Mouse (Mus musculus) heart, embryonic 16.5 days (tissue): ENCODE measurements around the gene Gli2. TPM values are rescaled to one million over a fixed set of nuclear protein-coding genes. Genes with fewer than 3 reads are reported as not detected.

Experiments used
- ATAC-seq: fragments of 200-750 bp; cut with Nextera tagmentation; replicated peaks from 2 replicates; pipeline ENCODE4 v1.8.0; 2017; ENCODE audit warnings: moderate number of reproducible peaks; ENCODE audit not compliant: insufficient read depth, low FRiP score; ENCODE audit errors: extremely low read depth
- H3K27ac ChIP-seq: fragments of 300-500 bp; sonication (generic); 2 replicates; pipeline ENCODE4 v1.5.1; 2014; ENCODE audit warnings: mild to moderate bottlenecking, low read length, control low read depth, moderate library complexity
- H3K27me3 ChIP-seq: fragments of 300-500 bp; sonication (generic); 2 replicates; pipeline ENCODE4 v1.6.1; 2014; ENCODE audit warnings: low read length, mixed read lengths; ENCODE audit not compliant: control insufficient read depth, insufficient read depth
- H3K36me3 ChIP-seq: fragments of 300-500 bp; sonication (generic); 2 replicates; pipeline ENCODE4 v1.6.1; 2014; ENCODE audit not compliant: control insufficient read depth, insufficient read depth
- H3K4me1 ChIP-seq: fragments of 300-500 bp; sonication (generic); 2 replicates; pipeline ENCODE4 v1.6.1; 2014; ENCODE audit warnings: low read length, mixed read lengths; ENCODE audit not compliant: control insufficient read depth, insufficient read depth
- H3K4me2 ChIP-seq: fragments of 300-500 bp; sonication (generic); 2 replicates; pipeline ENCODE4 v1.6.1; 2014; ENCODE audit warnings: low read depth, mild to moderate bottlenecking, control low read depth, low read length
- H3K4me3 ChIP-seq: fragments of 300-500 bp; sonication (generic); 2 replicates; pipeline ENCODE4 v1.5.1; 2014; ENCODE audit warnings: mild to moderate bottlenecking, control low read depth, low read length
- H3K9ac ChIP-seq: fragments of 300-500 bp; sonication (generic); 2 replicates; pipeline ENCODE4 v1.6.1; 2014; ENCODE audit warnings: low read length, control low read depth
- H3K9me3 ChIP-seq: fragments of 300-500 bp; sonication (generic); replicated peaks from 2 replicates; pipeline ENCODE4 v1.6.1; 2016; ENCODE audit warnings: low read length; ENCODE audit not compliant: control insufficient read depth
- WGBS: fragments of 180-500 bp; shearing (Covaris S2); extraction: QIAGEN DNeasy Blood & Tissue Kit; methylation state at CpG from one replicate; pipeline ENCODE4 v1.1.7; 2014; 5-methylcytosine and 5-hydroxymethylcytosine counted together
- polyA plus RNA-seq: library from polyadenylated mRNA; unstranded; fragments of >200 nt; fragmentation: Nextera tagmentation; extraction: Ambion mirVana; gene quantifications from 2 replicates; pipeline ENCODE4 v1.2.1, GENCODE M21; 2015

Gene Gli2
- polyA plus RNA-seq, 1 experiment from 2014 or later = 3.1 TPM

DNA sequence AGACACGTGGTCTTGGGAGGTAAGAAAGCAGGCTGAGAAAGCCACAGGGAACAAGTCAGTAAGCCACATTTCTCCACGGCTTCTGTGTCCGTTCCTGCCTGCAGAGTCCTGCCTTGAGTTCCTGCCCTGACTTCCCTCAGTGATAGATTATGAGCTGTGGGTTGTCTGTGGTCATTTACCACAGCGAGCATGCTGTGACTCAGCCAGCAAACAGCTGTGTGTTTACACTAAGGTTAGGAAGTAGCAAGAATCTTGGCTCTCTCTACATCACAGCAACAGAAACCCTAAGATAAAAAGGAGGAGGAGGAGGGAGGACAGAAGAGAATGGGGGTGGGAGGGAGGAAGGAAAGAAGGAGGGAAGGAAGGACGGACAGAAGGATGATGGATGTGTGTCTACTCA lies 59.6 kb downstream of the Gli2 start:
- 65% methylated on average over 5 of the region's 5 CpGs for WGBS

DNA sequence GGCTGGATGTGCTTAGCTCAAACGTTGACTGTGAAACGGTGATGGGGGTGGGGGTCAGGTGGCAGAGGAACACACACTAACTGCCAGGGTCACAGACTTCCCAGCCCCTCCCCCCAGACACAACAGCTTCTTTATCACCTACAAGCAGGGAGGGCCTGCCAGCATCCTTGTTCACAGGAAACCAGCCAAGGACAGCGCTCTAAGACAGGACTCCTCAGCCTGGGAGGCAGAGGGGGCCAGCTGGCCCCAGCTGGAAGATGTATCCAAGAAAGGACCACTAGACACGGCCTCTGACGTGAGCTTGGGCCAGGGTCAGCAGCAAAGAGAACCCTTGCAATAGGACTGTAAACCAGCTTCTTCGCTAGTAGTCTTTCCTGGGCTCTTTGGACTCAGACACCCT lies 65.1 kb downstream of the Gli2 start:
- ATAC-seq = 0 out of 2 replicates have a peak, but pooled peaks have one; percentile 50
- H3K36me3 ChIP-seq = no peaks in the 10 kb centered on the region
- H3K9ac ChIP-seq = no peak overlapping the region
- WGBS = 59% methylated on average over 6 of the region's 6 CpGs
- no peaks in the 10 kb centered on the region for H3K27me3 ChIP-seq
- no peak overlapping the region for H3K4me3 ChIP-seq
- H3K9me3 ChIP-seq = no peaks in the 10 kb centered on the region
- H3K27ac ChIP-seq = no peak overlapping the region
- no peak overlapping the region for H3K4me2 ChIP-seq
- H3K4me1 ChIP-seq = peaks cover 7% of the 10 kb centered on the region

More for the DNA sequence above, 59.6 kb downstream of the Gli2 start:
- no peaks in the 10 kb centered on the region for H3K9me3 ChIP-seq
- H3K27me3 ChIP-seq = no peaks in the 10 kb centered on the region
- no peaks in the 10 kb centered on the region for H3K4me1 ChIP-seq
- H3K27ac ChIP-seq = no peak overlapping the region
- no peak for ATAC-seq
- H3K36me3 ChIP-seq = no peaks in the 10 kb centered on the region
- no peak overlapping the region for H3K4me3 ChIP-seq
- no peak overlapping the region for H3K9ac ChIP-seq
- H3K4me2 ChIP-seq = no peak overlapping the region

DNA sequence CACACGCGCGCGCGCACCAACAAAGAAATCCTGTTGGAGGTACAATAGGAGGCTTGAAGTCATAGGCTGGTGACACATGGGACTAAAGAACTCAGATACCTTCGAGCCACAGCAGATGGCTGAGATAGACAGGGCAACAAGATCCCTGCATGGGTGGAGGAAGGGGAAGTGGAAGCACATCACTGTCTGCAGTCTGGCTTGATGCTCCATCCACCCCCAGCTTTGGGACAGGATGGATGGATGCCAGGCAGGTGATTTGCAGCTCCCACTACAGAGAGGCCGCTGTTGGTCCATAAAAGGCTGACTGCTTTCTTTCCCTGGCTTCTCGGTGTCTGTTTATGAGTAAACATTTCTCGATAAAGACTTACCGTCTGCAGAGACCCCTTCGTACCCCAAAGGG lies 65.9 kb downstream of the Gli2 start:
- H3K27me3 ChIP-seq = no peaks in the 10 kb centered on the region
- H3K4me1 ChIP-seq = peaks cover 15% of the 10 kb centered on the region
- no peak overlapping the region for H3K4me2 ChIP-seq
- no peak overlapping the region for H3K4me3 ChIP-seq
- no peak overlapping the region for H3K27ac ChIP-seq
- no peaks in the 10 kb centered on the region for H3K36me3 ChIP-seq
- H3K9me3 ChIP-seq = no peaks in the 10 kb centered on the region
- H3K9ac ChIP-seq = no peak overlapping the region
- ATAC-seq = no peak
- WGBS = 83% methylated on average over 11 of the region's 11 CpGs

DNA sequence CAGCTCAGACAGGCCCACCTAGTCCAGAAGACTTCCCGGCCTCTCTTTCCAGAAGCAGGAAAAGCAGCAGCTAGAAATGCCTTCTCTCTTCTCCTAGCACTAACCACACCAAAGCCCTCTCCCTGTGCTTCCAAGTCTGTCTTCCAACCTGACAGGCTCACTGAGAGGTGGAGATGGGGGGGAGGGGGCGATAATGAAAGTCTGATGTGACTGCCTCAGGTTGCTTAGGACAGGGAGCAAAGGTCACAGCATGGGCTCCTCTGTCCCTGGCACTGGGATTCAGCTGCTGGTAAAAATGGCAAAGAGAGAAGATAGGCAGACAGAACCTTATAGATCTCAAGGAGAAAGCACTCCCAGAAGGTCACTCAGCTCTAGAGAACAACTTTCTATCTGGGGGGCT lies 70.0 kb downstream of the Gli2 start:
- Histone ChIP-seq H3K4me2 (no peak overlapping the region), H3K4me1 (peaks cover 36% of the 10 kb centered on the region), H3K27ac (peak overlapping the region; percentile 82), H3K9ac (0 out of 2 replicates have a peak overlapping the region, but pooled peaks have one; percentile 7), H3K4me3 (no peak overlapping the region), H3K27me3 (no peaks in the 10 kb centered on the region), H3K9me3 (no peaks in the 10 kb centered on the region), H3K36me3 (no peaks in the 10 kb centered on the region)
- no peak for ATAC-seq
- 37% methylated on average over 2 of the region's 2 CpGs for WGBS

DNA sequence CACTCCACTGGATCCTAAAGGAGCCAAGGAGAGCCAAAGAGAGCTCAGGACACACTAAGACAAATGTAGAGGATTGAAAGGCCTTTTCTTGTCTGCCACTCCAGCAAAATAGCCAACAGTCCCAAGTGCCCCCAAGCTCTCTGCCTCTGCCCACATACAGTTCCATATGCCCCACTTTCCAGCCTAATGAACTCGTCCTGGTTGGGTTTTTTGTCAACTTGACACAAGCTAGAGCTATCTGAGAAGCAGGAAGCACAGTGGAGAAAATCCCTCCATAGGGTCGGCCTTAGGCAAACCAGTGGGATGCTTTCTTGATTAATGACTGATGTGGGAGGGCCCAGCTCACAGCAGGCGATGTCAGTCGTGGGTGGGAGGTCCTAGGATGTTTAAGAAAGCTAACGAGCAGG lies 70.6 kb downstream of the Gli2 start:
- H3K4me1 ChIP-seq = peaks cover 36% of the 10 kb centered on the region
- H3K4me2 ChIP-seq = peak overlapping the region; percentile 56
- peak overlapping the region; percentile 82 for H3K27ac ChIP-seq
- H3K9ac ChIP-seq = peak overlapping the region; percentile 42
- H3K36me3 ChIP-seq = no peaks in the 10 kb centered on the region
- no peaks in the 10 kb centered on the region for H3K9me3 ChIP-seq
- no peak overlapping the region for H3K4me3 ChIP-seq
- H3K27me3 ChIP-seq = no peaks in the 10 kb centered on the region
- 23% methylated on average over 5 of the region's 5 CpGs for WGBS
- peak; percentile 20; the same call in 1 of the 2 replicates for ATAC-seq

DNA sequence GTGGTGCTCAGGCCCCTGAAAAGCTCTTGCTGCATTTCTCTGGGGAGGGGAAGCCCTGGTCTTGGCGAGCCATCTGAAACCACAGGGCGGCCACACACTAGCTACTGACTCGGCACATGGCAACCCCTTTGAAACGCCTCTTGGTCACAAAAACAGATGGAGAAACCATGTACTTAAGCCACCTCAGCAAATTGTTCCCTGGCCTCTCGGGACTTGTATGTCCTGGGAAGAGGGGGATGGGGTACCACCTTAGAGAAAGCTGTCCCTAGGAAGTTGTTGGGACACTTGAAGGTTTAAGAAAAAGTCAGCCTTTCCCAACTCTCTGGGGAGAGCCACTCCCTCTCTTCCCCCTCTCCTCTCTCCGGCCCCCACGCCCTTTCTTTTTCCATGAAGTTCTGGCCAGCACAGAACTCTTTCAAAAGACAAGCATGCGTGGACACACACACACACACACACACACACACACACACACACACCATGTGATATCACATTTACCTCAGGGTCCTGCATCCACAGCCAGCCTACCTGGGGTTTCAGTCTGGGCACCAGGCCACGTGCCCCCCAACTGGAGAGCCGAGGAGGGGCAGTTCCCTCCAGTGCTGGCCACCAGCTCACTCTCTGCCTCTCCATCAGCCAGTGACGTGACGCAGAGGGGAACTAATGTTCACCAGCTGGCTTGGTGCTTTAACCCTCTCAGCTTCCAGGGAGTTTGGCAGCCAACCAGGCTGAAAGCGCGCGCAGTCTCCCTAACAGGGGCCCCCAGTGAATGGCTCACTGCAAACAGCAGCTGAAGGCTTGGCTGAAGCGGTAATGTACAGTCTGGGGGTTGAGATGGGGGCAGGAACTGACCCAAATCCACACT lies 71.2 kb downstream of the Gli2 start:
- WGBS = 25% methylated on average over 16 of the region's 16 CpGs
- Histone ChIP-seq H3K27ac (peak overlapping the region; percentile 82), H3K36me3 (no peaks in the 10 kb centered on the region), H3K4me2 (peak overlapping the region; percentile 56), H3K27me3 (no peaks in the 10 kb centered on the region), H3K4me3 (peak overlapping the region; percentile 31), H3K9me3 (no peaks in the 10 kb centered on the region), H3K4me1 (peaks cover 36% of the 10 kb centered on the region), H3K9ac (peak overlapping the region; percentile 49)
- ATAC-seq = peak; percentile 93

DNA sequence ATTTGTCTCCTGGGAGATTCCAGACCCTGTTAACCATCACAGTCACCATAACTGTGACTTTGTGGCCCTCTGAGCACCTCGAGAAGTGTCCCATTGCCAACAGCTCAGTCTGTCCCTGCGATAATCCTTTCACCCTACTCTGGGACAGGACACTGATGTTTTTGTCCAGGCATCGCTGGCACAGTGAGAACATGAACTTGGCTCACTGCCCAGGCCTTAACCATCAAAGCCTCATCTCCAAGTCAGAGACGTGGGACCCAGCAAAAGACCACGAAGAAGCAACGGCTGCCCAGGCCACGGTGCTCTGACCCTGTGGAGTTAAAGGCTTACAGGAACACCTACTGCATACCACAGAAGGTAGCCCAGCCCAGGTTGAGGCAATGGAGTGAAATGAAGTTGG lies 72.8 kb downstream of the Gli2 start:
- H3K9me3 ChIP-seq = no peaks in the 10 kb centered on the region
- H3K27me3 ChIP-seq = no peaks in the 10 kb centered on the region
- H3K36me3 ChIP-seq = no peaks in the 10 kb centered on the region
- peak overlapping the region; percentile 5; the same call in 1 of the 2 replicates for H3K4me2 ChIP-seq
- no peak for ATAC-seq
- 15% methylated on average over 7 of the region's 7 CpGs for WGBS
- no peak overlapping the region for H3K27ac ChIP-seq
- H3K9ac ChIP-seq = no peak overlapping the region
- peaks cover 46% of the 10 kb centered on the region for H3K4me1 ChIP-seq
- H3K4me3 ChIP-seq = no peak overlapping the region

DNA sequence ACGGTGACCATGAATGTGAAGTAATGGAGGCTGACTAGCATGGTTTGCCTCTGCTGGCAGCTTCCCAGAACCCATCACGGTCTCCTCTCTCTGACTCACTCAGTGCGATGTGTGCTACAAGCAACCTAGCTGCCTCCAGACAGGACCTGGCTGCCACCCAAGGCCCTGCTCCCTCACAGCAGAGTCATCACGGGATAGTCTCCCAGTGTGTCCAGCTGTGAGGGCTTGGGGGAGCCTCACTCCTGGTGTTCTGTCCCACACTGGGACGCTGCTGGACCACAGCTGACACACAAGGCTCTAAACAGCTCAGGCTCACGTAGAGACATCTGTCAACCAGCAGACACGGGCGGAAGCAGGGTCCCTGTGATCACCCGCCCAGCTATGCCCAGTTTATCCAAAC lies 76.8 kb downstream of the Gli2 start:
- Histone ChIP-seq H3K4me2 (0 out of 2 replicates have a peak overlapping the region, but pooled peaks have one; percentile 13), H3K9me3 (no peaks in the 10 kb centered on the region), H3K4me1 (peaks cover 24% of the 10 kb centered on the region), H3K9ac (0 out of 2 replicates have a peak overlapping the region, but pooled peaks have one; percentile 17), H3K27ac (peak overlapping the region; percentile 78), H3K36me3 (no peaks in the 10 kb centered on the region), H3K4me3 (no peak overlapping the region), H3K27me3 (no peaks in the 10 kb centered on the region)
- peak; percentile 93 for ATAC-seq
- 27% methylated on average over 9 of the region's 9 CpGs for WGBS

DNA sequence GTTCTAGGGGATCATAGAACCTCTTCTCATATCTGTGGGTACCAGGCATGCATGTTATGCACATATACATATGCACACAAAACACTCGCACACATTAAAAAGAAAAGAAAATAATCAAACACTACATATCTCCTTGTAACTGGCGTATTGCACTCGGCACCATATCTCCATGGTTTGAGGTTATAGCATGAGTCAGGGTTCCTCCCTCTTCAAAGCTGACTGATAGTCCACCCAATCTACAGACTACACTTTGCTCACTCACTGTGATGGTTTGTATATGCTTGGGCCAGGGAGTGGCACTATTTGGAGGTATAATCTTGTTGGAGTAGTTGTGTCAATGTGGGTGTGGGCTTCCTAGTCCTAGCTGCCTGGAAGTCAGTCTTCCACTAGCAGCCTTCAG lies 78.0 kb downstream of the Gli2 start:
- H3K4me1 ChIP-seq = peaks cover 14% of the 10 kb centered on the region
- H3K9me3 ChIP-seq = no peaks in the 10 kb centered on the region
- ATAC-seq = no peak
- H3K27me3 ChIP-seq = no peaks in the 10 kb centered on the region
- H3K36me3 ChIP-seq = no peaks in the 10 kb centered on the region
- no peak overlapping the region for H3K4me3 ChIP-seq
- WGBS = 87% methylated on average over 3 of the region's 3 CpGs
- no peak overlapping the region for H3K9ac ChIP-seq
- H3K27ac ChIP-seq = no peak overlapping the region
- H3K4me2 ChIP-seq = no peak overlapping the region
